Mouse (Mus musculus): ENCODE data around the gene Capn5.

- TF ChIP-seq CTCF (IDR thresholded peaks at IDR 0.05; ENCODE audit: low read depth, low read length) (no peak), POLR2A (IDR thresholded peaks at IDR 0.05; ENCODE audit: insufficient read depth, low read length) (no peak), EP300 (IDR thresholded peaks at IDR 0.05; ENCODE audit: insufficient read depth, low read depth, low read length) (0 out of 2 replicates have a peak, but pooled peaks have one; percentile 20)
These were observed 28.3 kb downstream of the Capn5 start for GRCm38 (mm10) chr7:98149802-98150201.
